Mouse (Mus musculus) MEL (cell line): Measurements from ENCODE around the gene Slc30a3. TPM values are rescaled to one million over a fixed set of nuclear protein-coding genes. Genes with fewer than 3 reads are reported as not detected.
"Not testable (repeated sequence)": the region's sequence is repeated elsewhere in the genome, so short reads cannot be mapped to it uniquely, and the experiment has no call there.

Source experiments
- DNase-seq: peaks from one replicate; pipeline ENCODE4 v3.0.0; 2011; ENCODE audit warnings: low read depth, low spot score
- H3K27ac ChIP-seq: 2 replicates; pipeline ENCODE4 v1.5.1; 2012; ENCODE audit warnings: low read depth, mild to moderate bottlenecking, control low read depth, low read length, moderate library complexity; ENCODE audit not compliant: control insufficient read depth
- H3K27me3 ChIP-seq, 2 experiments: fragments of 150-350 bp in 1 of 2; sonication (generic) in 1 of 2; 2 replicates each; pipeline ENCODE4 v1.6.1; 2012; ENCODE audit warnings: low read length in 2 of 2, mild to moderate bottlenecking in 2 of 2, improper control_type of control experiment in 1 of 2, moderate library complexity in 1 of 2; ENCODE audit not compliant: insufficient read depth in 2 of 2, control insufficient read depth in 1 of 2
- H3K36me3 ChIP-seq, 2 experiments: 2 replicates each; pipeline ENCODE4 v1.6.1; 2012 to 2014; ENCODE audit warnings: low read length in 2 of 2, improper control_type of control experiment in 1 of 2, inconsistent platforms in 1 of 2, mild to moderate bottlenecking in 1 of 2; ENCODE audit not compliant: insufficient read depth in 2 of 2, control insufficient read depth in 1 of 2
- H3K4me1 ChIP-seq, 2 experiments: fragments of 150-350 bp in 1 of 2; sonication (generic) in 1 of 2; 2 replicates each; pipeline ENCODE4 v1.6.1; 2012; ENCODE audit warnings: low read length in 2 of 2, improper control_type of control experiment in 1 of 2, mild to moderate bottlenecking in 1 of 2; ENCODE audit not compliant: insufficient read depth in 2 of 2, control insufficient read depth in 1 of 2
- H3K4me3 ChIP-seq, 2 experiments: fragments of 150-350 bp in 1 of 2; sonication (generic) in 1 of 2; 2 replicates each; pipeline ENCODE4 v1.5.1; 2012; ENCODE audit warnings: low read depth in 2 of 2, low read length in 2 of 2, mild to moderate bottlenecking in 2 of 2, moderate library complexity in 2 of 2, control low read depth in 1 of 2, improper control_type of control experiment in 1 of 2; ENCODE audit not compliant: control insufficient read depth in 1 of 2, insufficient read depth in 1 of 2
- H3K79me2 ChIP-seq: 2 replicates; pipeline ENCODE4 v1.6.1; 2012; ENCODE audit warnings: mild to moderate bottlenecking, low read length, moderate library complexity; ENCODE audit not compliant: control insufficient read depth, poor library complexity, insufficient read depth
- H3K9ac ChIP-seq: 2 replicates; pipeline ENCODE4 v1.6.1; 2012; ENCODE audit warnings: low read depth, mild to moderate bottlenecking, control low read depth, low read length, moderate library complexity; ENCODE audit not compliant: control insufficient read depth, poor library complexity, severe bottlenecking
- H3K9me3 ChIP-seq: fragments of 150-350 bp; sonication (generic); replicated peaks from 2 replicates; pipeline ENCODE4 v1.6.1; 2012; ENCODE audit warnings: mild to moderate bottlenecking, low read length, improper control_type of control experiment, moderate library complexity; ENCODE audit not compliant: insufficient read depth
- MAFK ChIP-seq: IDR thresholded peaks from 2 replicates; pipeline ENCODE4 v1.6.1; 2011; ENCODE audit warnings: low read depth, mild to moderate bottlenecking, low read length, improper control_type of control experiment, borderline replicate concordance
- NRF1 ChIP-seq: IDR thresholded peaks from 2 replicates; pipeline ENCODE4 v1.6.1; 2014; ENCODE audit warnings: low read depth, mild to moderate bottlenecking, inconsistent platforms, low read length, improper control_type of control experiment, moderate library complexity; ENCODE audit not compliant: poor library complexity, insufficient read depth, severe bottlenecking
- POLR2A ChIP-seq, 2 experiments: IDR thresholded peaks; 2 replicates each; pipeline ENCODE4 v1.6.1; 2011 to 2012; ENCODE audit warnings: low read length in 2 of 2, mild to moderate bottlenecking in 2 of 2, control low read depth in 1 of 2, improper control_type of control experiment in 1 of 2, low read depth in 1 of 2, moderate library complexity in 1 of 2; ENCODE audit not compliant: control insufficient read depth in 1 of 2, insufficient read depth in 1 of 2, poor library complexity in 1 of 2
- POLR2AphosphoS5 ChIP-seq: IDR thresholded peaks from 2 replicates; pipeline ENCODE4 v1.6.1; 2012; ENCODE audit warnings: low read depth, borderline replicate concordance, mild to moderate bottlenecking, inconsistent platforms, low read length, moderate library complexity, mixed read lengths
- RCOR1 ChIP-seq: IDR thresholded peaks from 2 replicates; pipeline ENCODE4 v1.6.1; 2012; ENCODE audit warnings: low read depth, mild to moderate bottlenecking, inconsistent platforms, low read length, improper control_type of control experiment
- SIN3A ChIP-seq: IDR thresholded peaks from 2 replicates; pipeline ENCODE4 v1.6.1; 2012; ENCODE audit warnings: low read length, improper control_type of control experiment, inconsistent platforms
- TCF12 ChIP-seq: IDR thresholded peaks from 2 replicates; pipeline ENCODE4 v1.6.1; 2014; ENCODE audit warnings: low read depth, mild to moderate bottlenecking, inconsistent platforms, low read length, improper control_type of control experiment, moderate library complexity
- USF2 ChIP-seq, 2 experiments: IDR thresholded peaks; 2 replicates each; pipeline ENCODE4 v1.6.1; 2011 to 2012; ENCODE audit warnings: improper control_type of control experiment in 2 of 2, low read length in 2 of 2, borderline replicate concordance in 1 of 2, inconsistent platforms in 1 of 2, low read depth in 1 of 2, mild to moderate bottlenecking in 1 of 2; ENCODE audit not compliant: insufficient read depth in 1 of 2
- ZC3H11A ChIP-seq: IDR thresholded peaks from 2 replicates; pipeline ENCODE4 v1.6.1; 2012; ENCODE audit warnings: low read depth, mild to moderate bottlenecking, inconsistent platforms, low read length, improper control_type of control experiment
- ZNF384 ChIP-seq: IDR thresholded peaks from 2 replicates; pipeline ENCODE4 v1.6.1; 2012; ENCODE audit warnings: low read depth, mild to moderate bottlenecking, inconsistent platforms, low read length, improper control_type of control experiment
- polyA plus RNA-seq, 2 experiments: library from polyadenylated mRNA; stranded (reverse) in 1 of 2; unstranded in 1 of 2; fragments of >175 nt in 1 of 2; fragments of >200 nt in 1 of 2; gene quantifications; 2 replicates each; pipeline versions ENCODE4 v1.2.1 to v1.2.4; 2012; ENCODE audit warnings: low replicate concordance in 2 of 2, low read depth in 1 of 2; ENCODE audit not compliant: insufficient read length in 2 of 2, insufficient read depth in 1 of 2, missing spikeins in 1 of 2
- total RNA-seq: library from RNA; depleted of rRNA; stranded (reverse); fragments of 300-350 nt; gene quantifications from 2 replicates; pipeline ENCODE4 v1.2.3, GENCODE M21; 2012; rRNA removed

The Slc30a3 gene
- total and polyA plus RNA-seq, 3 experiments = not detected

GRCm38 (mm10) chr5:31038171-31038845 is 69.7 kb downstream of the Slc30a3 start:
- Histone ChIP-seq H3K4me1 (no peaks in the 10 kb centered on the region), H3K27ac (no peak overlapping the region), H3K4me3 (no peak overlapping the region), H3K9ac (no peak overlapping the region), H3K9me3 (no peaks in the 10 kb centered on the region), H3K79me2 (no peaks in the 10 kb centered on the region)
- no peak for DNase-seq
- TF ChIP-seq POLR2AphosphoS5 (no peak), ZNF384 (no peak), SIN3A (no peak), RCOR1 (no peak), POLR2A (IDR thresholded peaks at IDR 0.05; ENCODE audit: control insufficient read depth in 1 of 2, insufficient read depth in 1 of 2, low read depth in 1 of 2, low read length in 2 of 2, poor library complexity in 1 of 2) (no peak), ZC3H11A (no peak), TCF12 (no peak), USF2 (IDR thresholded peaks at IDR 0.05; ENCODE audit: borderline replicate concordance in 1 of 2, insufficient read depth in 1 of 2, low read depth in 1 of 2, low read length in 2 of 2) (no peak), NRF1 (no peak), MAFK (no peak)
- TF ChIP-seq, all 39 proteins: peak for 0
- peaks cover 2 to 3% of the 10 kb centered on the region in 2 experiments; a peak in 2 of 4 replicates for H3K36me3 ChIP-seq
- H3K27me3 ChIP-seq = no peaks in the 10 kb centered on the region

GRCm38 (mm10) chr5:31036556-31036955 is 71.5 kb downstream of the Slc30a3 start:
- H3K4me1 ChIP-seq, H3K27ac ChIP-seq, H3K79me2 ChIP-seq, H3K27me3 ChIP-seq, H3K9ac ChIP-seq, DNase-seq, H3K36me3 ChIP-seq, H3K4me3 ChIP-seq, H3K9me3 ChIP-seq: not testable (repeated sequence)

Other genes with a start within 250 kb of the Slc30a3 start
- 41.3 and 50.5 TPM in 2 replicates for gene Tmem214, start 240.2 kb downstream of the Slc30a3 start, total RNA-seq
- gene Tmem214, start 240.2 kb downstream of the Slc30a3 start, polyA plus RNA-seq = 100 to 1,000 TPM; 101 to 170 TPM
- gene Agbl5, start 219.5 kb downstream of the Slc30a3 start, total RNA-seq = 10.6 and 12.8 TPM in 2 replicates
- 10 to 100 TPM in 1 of 2 experiments, not detected in 1; 45.0 TPM for gene Agbl5, start 219.5 kb downstream of the Slc30a3 start, polyA plus RNA-seq
- 296 and 321 TPM in 2 replicates for gene Ost4, start 200.4 kb downstream of the Slc30a3 start, total RNA-seq
- gene Ost4, start 200.4 kb downstream of the Slc30a3 start, polyA plus RNA-seq = 100 to 1,000 TPM; 220 to 478 TPM
- gene Emilin1, start 194.8 kb downstream of the Slc30a3 start, total RNA-seq = 1.3 and 1.5 TPM in 2 replicates
- gene Emilin1, start 194.8 kb downstream of the Slc30a3 start, polyA plus RNA-seq = 1 to 10 TPM in 1 of 2 experiments, not detected in 1; 2.0 TPM
- 268 and 308 TPM in 2 replicates for gene Khk, start 186.8 kb downstream of the Slc30a3 start, total RNA-seq
- gene Khk, start 186.8 kb downstream of the Slc30a3 start, polyA plus RNA-seq = 100 to 1,000 TPM in 1 of 2 experiments, not detected in 1; 461 TPM
- gene Cgref1, start 162.6 kb downstream of the Slc30a3 start, total RNA-seq = not detected in 2 replicates
- gene Cgref1, start 162.6 kb downstream of the Slc30a3 start, polyA plus RNA-seq = 1 to 10 TPM in 1 of 2 experiments, not detected in 1; 1.4 TPM
- 141 and 143 TPM in 2 replicates for gene Preb, start 147.9 kb downstream of the Slc30a3 start, total RNA-seq
- 100 to 1,000 TPM in 1 of 2 experiments, not detected in 1; 247 TPM for gene Preb, start 147.9 kb downstream of the Slc30a3 start, polyA plus RNA-seq
- gene Tcf23, start 139.6 kb downstream of the Slc30a3 start, total RNA-seq = 0.03 and 0.08 TPM in 2 replicates
- gene Tcf23, start 139.6 kb downstream of the Slc30a3 start, polyA plus RNA-seq = under 1 TPM in 1 of 2 experiments, not detected in 1; 0.07 TPM
- gene Atraid, start 59.9 kb downstream of the Slc30a3 start, total RNA-seq = 31.7 and 37.2 TPM in 2 replicates
- 10 to 100 TPM in 1 of 2 experiments, not detected in 1; 58.0 TPM for gene Atraid, start 59.9 kb downstream of the Slc30a3 start, polyA plus RNA-seq
- 25.6 and 34.5 TPM in 2 replicates for gene Slc5a6, start 59.3 kb downstream of the Slc30a3 start, total RNA-seq
- 10 to 100 TPM in 1 of 2 experiments, not detected in 1; 41.7 TPM for gene Slc5a6, start 59.3 kb downstream of the Slc30a3 start, polyA plus RNA-seq
- gene Cad, start 53.5 kb downstream of the Slc30a3 start, total RNA-seq = 213 and 228 TPM in 2 replicates
- gene Cad, start 53.5 kb downstream of the Slc30a3 start, polyA plus RNA-seq = 100 to 1,000 TPM; 254 to 383 TPM
- not detected in 2 replicates for gene Dnajc5g, start 2.0 kb downstream of the Slc30a3 start, total RNA-seq
- gene Dnajc5g, start 2.0 kb downstream of the Slc30a3 start, polyA plus RNA-seq = not detected
- gene Trim54, start 8.5 kb upstream of the Slc30a3 start, total RNA-seq = not detected in 2 replicates
- gene Trim54, start 8.5 kb upstream of the Slc30a3 start, polyA plus RNA-seq = not detected
- not detected in 2 replicates for gene Ucn, start 30.6 kb upstream of the Slc30a3 start, total RNA-seq
- gene Ucn, start 30.6 kb upstream of the Slc30a3 start, polyA plus RNA-seq = not detected
- gene Mpv17, start 46.0 kb upstream of the Slc30a3 start, total RNA-seq = 25.4 and 25.8 TPM in 2 replicates
- 10 to 100 TPM in 1 of 2 experiments, not detected in 1; 49.9 TPM for gene Mpv17, start 46.0 kb upstream of the Slc30a3 start, polyA plus RNA-seq
- gene Gm29609, start 71.7 kb upstream of the Slc30a3 start, total RNA-seq = 5.0 and 5.8 TPM in 2 replicates
- gene Gm29609, start 71.7 kb upstream of the Slc30a3 start, polyA plus RNA-seq = 1 to 10 TPM in 1 of 2 experiments, not detected in 1; 6.4 TPM
- gene Gtf3c2, start 71.9 kb upstream of the Slc30a3 start, total RNA-seq = 46.7 and 50.9 TPM in 2 replicates
- 100 to 1,000 TPM in 1 of 2 experiments, not detected in 1; 129 TPM for gene Gtf3c2, start 71.9 kb upstream of the Slc30a3 start, polyA plus RNA-seq
- 67.3 and 85.1 TPM in 2 replicates for gene Snx17, start 85.0 kb upstream of the Slc30a3 start, total RNA-seq
- 10 to 100 TPM in 1 of 2 experiments, not detected in 1; 85.6 TPM for gene Snx17, start 85.0 kb upstream of the Slc30a3 start, polyA plus RNA-seq
- gene Eif2b4, start 85.2 kb upstream of the Slc30a3 start, total RNA-seq = 126 and 151 TPM in 2 replicates
- gene Eif2b4, start 85.2 kb upstream of the Slc30a3 start, polyA plus RNA-seq = 100 to 1,000 TPM in 1 of 2 experiments, not detected in 1; 282 TPM
- gene Zfp513, start 94.1 kb upstream of the Slc30a3 start, total RNA-seq = 6.0 and 7.0 TPM in 2 replicates
- 10 to 100 TPM in 1 of 2 experiments, not detected in 1; 15.2 TPM for gene Zfp513, start 94.1 kb upstream of the Slc30a3 start, polyA plus RNA-seq
- gene Ppm1g, start 112.5 kb upstream of the Slc30a3 start, total RNA-seq = 374 and 408 TPM in 2 replicates
- 100 to 1,000 TPM; 169 to 639 TPM for gene Ppm1g, start 112.5 kb upstream of the Slc30a3 start, polyA plus RNA-seq
- 40.5 and 42.0 TPM in 2 replicates for gene Nrbp1, start 132.6 kb upstream of the Slc30a3 start, total RNA-seq
- gene Nrbp1, start 132.6 kb upstream of the Slc30a3 start, polyA plus RNA-seq = 10 to 100 TPM in 1 of 2 experiments, not detected in 1; 55.2 TPM
- gene Gm9970, start 133.0 kb upstream of the Slc30a3 start, total RNA-seq = not detected in 2 replicates
- gene Gm9970, start 133.0 kb upstream of the Slc30a3 start, polyA plus RNA-seq = under 1 TPM in 1 of 2 experiments, not detected in 1; 0.24 TPM
- 1.2 and 1.3 TPM in 2 replicates for gene Krtcap3, start 143.5 kb upstream of the Slc30a3 start, total RNA-seq
- 1 to 10 TPM in 1 of 2 experiments, not detected in 1; 3.3 TPM for gene Krtcap3, start 143.5 kb upstream of the Slc30a3 start, polyA plus RNA-seq
- gene Ift172, start 182.9 kb upstream of the Slc30a3 start, total RNA-seq = 13.5 and 15.3 TPM in 2 replicates
- 10 to 100 TPM in 1 of 2 experiments, not detected in 1; 21.8 TPM for gene Ift172, start 182.9 kb upstream of the Slc30a3 start, polyA plus RNA-seq
- not detected in 2 replicates for gene Fndc4, start 187.8 kb upstream of the Slc30a3 start, total RNA-seq
- under 1 TPM in 1 of 2 experiments, not detected in 1; 0.32 TPM for gene Fndc4, start 187.8 kb upstream of the Slc30a3 start, polyA plus RNA-seq
- 0.04 TPM in 1 of 2 replicates, not detected in the other for gene Gckr, start 189.2 kb upstream of the Slc30a3 start, total RNA-seq
- gene Gckr, start 189.2 kb upstream of the Slc30a3 start, polyA plus RNA-seq = under 1 TPM in 1 of 2 experiments, not detected in 1; 0.19 TPM